Mouse (Mus musculus) monocyte, adult 59 days (primary cell): Measurements from ENCODE around the gene Capns2. TPM values are rescaled to one million over a fixed set of nuclear protein-coding genes. Genes with fewer than 3 reads are reported as not detected.

Source experiments
- total RNA-seq, 2 experiments: library from RNA; stranded (reverse); gene quantifications; one replicate each; pipeline ENCODE4 v1.2.4; 2023

Gene Capns2
- 1 to 10 TPM; 7.0 to 9.0 TPM for total RNA-seq

GRCm38 (mm10) chr8:92901107-92901506, at the start of gene Capns2:
Gene Capns2, plus strand, starts transcription at chr8:92901407.

GRCm38 (mm10) chr8:92855171-92855894, 45.9 kb upstream of the Capns2 start, which contains the start of gene Lpcat2:
Gene Lpcat2, plus strand, starts transcription at chr8:92855339.

Other genes with a start within 250 kb of the Capns2 start
- not detected for gene Irx6, start 227.1 kb upstream of the Capns2 start, total RNA-seq
- 1 to 10 TPM; 1.8 to 3.0 TPM for gene Mmp2, start 74.1 kb upstream of the Capns2 start, total RNA-seq
- gene Lpcat2, start 46.1 kb upstream of the Capns2 start, total RNA-seq = 10 to 100 TPM; 75.4 to 88.0 TPM
- gene Slc6a2, start 58.7 kb downstream of the Capns2 start, total RNA-seq = under 1 TPM; 0.24 to 0.58 TPM
- not detected for gene Ces1a, start 146.8 kb downstream of the Capns2 start, total RNA-seq
- gene Ces1b, start 178.6 kb downstream of the Capns2 start, total RNA-seq = not detected
- gene Ces1c, start 229.9 kb downstream of the Capns2 start, total RNA-seq = not detected